ENCODE assay signal across 11 mouse cellular contexts in genomic region chrX:52152961-52153360, GRCm38 (mm10).
"Had no signal": no experiment of that assay in that cellular context is flagged by ENCODE, and none has a peak within 500 bp of the region (broad histone marks: within the 10 kb centered on the region; RNA-seq: fewer than 3 reads in every experiment).

No protein-coding gene starts in this region.

- DNase-seq: layer of hippocampus, postnatal 36 days; left cerebral cortex, postnatal 4 days; liver, embryonic 13.5 days; lung, adult 18-20 months had no signal

- H3K36me3 ChIP-seq: hindbrain, embryonic 13.5 days; limb, embryonic 13.5 days; liver, embryonic 13.5 days; midbrain, embryonic 12.5 days; neural tube, embryonic 13.5 days; stomach, embryonic 15.5 days had no signal

- H3K9ac ChIP-seq: hindbrain, embryonic 13.5 days; limb, embryonic 13.5 days; liver, embryonic 13.5 days; midbrain, embryonic 12.5 days; neural tube, embryonic 13.5 days; stomach, embryonic 15.5 days had no signal

- H3K27me3 ChIP-seq: hindbrain, embryonic 13.5 days; liver, embryonic 13.5 days; midbrain, embryonic 12.5 days; neural tube, embryonic 13.5 days; stomach, embryonic 15.5 days had no signal

- H3K4me3 ChIP-seq: hindbrain, embryonic 13.5 days; limb, embryonic 13.5 days; liver, embryonic 13.5 days; midbrain, embryonic 12.5 days; neural tube, embryonic 13.5 days; stomach, embryonic 15.5 days had no signal

- H3K9me3 ChIP-seq: hindbrain, embryonic 13.5 days; limb, embryonic 13.5 days; liver, embryonic 13.5 days; midbrain, embryonic 12.5 days; neural tube, embryonic 13.5 days; stomach, embryonic 15.5 days had no signal

- H3K4me2 ChIP-seq: hindbrain, embryonic 13.5 days; limb, embryonic 13.5 days; liver, embryonic 13.5 days; midbrain, embryonic 12.5 days; neural tube, embryonic 13.5 days; stomach, embryonic 15.5 days had no signal

- H3K27ac ChIP-seq: hindbrain, embryonic 13.5 days; hindbrain, postnatal 0 days; limb, embryonic 13.5 days; liver, embryonic 13.5 days; midbrain, embryonic 12.5 days; neural tube, embryonic 13.5 days; stomach, embryonic 15.5 days had no signal

- ATAC-seq: hindbrain, postnatal 0 days; midbrain, embryonic 16.5 days had no signal

- H3K4me1 ChIP-seq: hindbrain, embryonic 13.5 days; limb, embryonic 13.5 days; midbrain, embryonic 12.5 days; neural tube, embryonic 13.5 days; stomach, embryonic 15.5 days had no signal
